Mouse (Mus musculus) gastrocnemius, postnatal 4 days (tissue): ENCODE data around the gene Bbs1. TPM values are rescaled to one million over a fixed set of nuclear protein-coding genes. Genes with fewer than 3 reads are reported as not detected.
A peak's percentile ranks its signal among the peaks of the same experiment; 100 is the strongest.
"Not testable (repeated sequence)": the region's sequence is repeated elsewhere in the genome, so short reads cannot be mapped to it uniquely, and the experiment has no call there.

Experiments
- DNase-seq, 2 experiments: peaks; one replicate each; pipeline ENCODE4 v3.0.0; 2021 to 2022; ENCODE audit warnings: low spot score in 2 of 2, mixed read lengths in 2 of 2
- total RNA-seq, 2 experiments: library from RNA; stranded (reverse); gene quantifications; 2 replicates each; pipeline ENCODE4 v1.2.3; 2021

The Bbs1 gene
- total RNA-seq, 2 experiments from 2014 or later = 3.3 to 4.2 TPM

GRCm38 (mm10) chr19:4889791-4890190 lies 16.6 kb downstream of the Bbs1 start:
- no peak for DNase-seq

DNA sequence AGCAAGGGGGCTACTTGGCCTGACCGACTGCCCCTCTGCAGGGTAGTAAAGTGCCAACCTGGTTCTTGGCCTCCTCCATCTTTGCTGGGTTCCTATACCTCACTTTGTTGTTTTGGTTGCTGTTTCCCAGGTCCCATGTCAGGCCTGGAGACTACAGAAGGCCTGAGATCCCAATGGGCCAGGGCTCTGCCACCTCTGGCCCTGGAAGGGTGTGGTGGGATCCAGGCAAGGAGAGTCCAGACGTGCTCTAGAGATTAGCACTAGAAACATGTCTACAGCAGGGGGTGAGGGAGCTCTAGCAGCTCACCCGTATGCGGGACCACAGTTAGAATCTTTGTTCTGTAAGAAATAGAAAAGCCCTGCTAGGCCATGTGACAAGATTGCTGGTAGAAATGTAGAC lies 22.5 kb downstream of the Bbs1 start:
- DNase-seq = no peak

DNA sequence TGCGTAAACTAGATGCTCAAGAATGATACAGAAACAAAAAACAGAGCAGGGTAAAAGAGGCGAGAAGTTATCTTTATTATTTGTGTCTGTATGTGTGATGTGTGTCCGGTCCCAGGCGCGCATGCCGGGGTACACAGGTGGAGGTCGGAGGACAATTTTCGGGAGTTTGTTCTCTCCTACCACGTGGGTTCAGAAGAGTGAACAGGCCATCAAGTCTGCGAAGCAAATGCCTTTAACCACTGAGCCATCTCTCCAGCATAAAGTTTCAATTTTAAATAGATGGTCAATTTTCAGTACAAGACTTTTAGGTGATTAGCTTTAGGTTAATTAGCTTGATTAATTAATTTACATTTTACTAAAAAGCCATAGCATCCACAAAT lies 27.1 kb downstream of the Bbs1 start:
- DNase-seq = no peak

DNA sequence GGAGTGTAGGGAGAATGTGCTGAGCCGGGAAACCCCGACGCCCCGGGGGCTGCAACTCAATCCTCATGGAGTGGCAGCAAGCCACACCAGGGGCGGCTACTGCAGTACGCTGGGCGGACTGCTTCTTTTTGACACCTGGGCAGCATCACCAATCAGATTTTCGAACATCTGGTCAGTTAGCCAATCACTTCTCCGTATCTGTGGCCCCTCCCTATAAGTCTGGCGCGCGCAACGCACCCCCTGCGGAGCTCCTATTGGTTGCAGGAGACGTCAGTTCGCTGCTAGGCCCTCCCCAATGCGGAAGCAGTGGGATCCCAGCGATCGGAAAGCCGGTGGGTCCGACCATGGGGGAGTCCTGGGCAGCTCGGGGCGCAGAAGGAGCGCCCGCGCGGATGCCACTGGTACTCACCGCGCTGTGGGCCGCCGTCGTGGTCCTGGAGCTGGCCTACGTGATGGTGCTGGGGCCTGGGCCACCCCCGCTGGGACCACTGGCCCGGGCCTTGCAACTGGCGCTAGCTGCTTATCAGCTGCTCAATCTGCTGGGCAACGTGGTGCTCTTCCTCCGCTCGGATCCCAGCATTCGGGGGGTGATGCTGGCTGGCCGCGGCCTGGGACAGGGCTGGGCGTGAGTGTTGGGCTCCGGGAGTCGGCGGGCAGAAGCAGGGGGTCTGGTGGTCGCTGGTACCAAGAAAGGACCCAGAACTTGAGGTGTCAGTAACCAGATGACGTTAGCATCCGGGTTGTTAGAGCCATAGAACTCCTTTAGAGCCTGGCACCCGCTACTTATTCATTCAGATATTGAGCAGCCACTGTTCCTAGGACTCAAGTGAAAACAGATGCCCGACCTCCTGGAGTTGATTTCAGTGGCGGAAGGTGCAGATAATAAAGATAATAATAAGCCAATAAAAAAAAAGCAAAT lies 27.8 kb downstream of the Bbs1 start, which contains the start of gene Zdhhc24:
Zdhhc24 (plus strand) TSS at position 264 of the 919 bp plus-strand sequence.
- DNase-seq = peak; percentile 90 to 94

GRCm38 (mm10) chr19:4877785-4878184 lies 28.6 kb downstream of the Bbs1 start, which contains the start of gene Actn3:
Gene Actn3, minus strand, starts transcription at chr19:4877909.
- peak in 1 of 2 experiments; percentile 41 for DNase-seq

GRCm38 (mm10) chr19:4876755-4877154 lies 29.7 kb downstream of the Bbs1 start:
- no peak for DNase-seq

GRCm38 (mm10) chr19:4876241-4876640 lies 30.2 kb downstream of the Bbs1 start:
- DNase-seq = no peak

DNA sequence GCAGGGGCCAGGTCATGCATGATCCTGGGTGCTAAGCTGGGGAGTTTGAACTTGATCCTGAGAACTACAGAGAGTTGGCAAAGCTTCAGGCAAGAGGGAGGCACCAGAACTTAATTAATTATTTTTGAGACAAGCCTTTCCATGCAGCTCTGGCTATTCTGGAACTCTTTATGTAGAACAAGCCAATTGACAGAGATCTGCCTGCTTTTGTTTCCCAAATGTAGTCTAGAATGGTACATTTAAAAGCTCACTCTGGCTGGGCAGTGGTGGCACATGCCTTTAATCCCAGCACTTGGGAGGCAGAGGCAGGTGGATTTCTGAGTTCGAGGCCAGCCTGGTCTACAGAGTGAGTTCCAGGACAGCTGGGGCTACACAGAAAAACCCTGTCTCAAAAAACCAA lies 31.8 kb downstream of the Bbs1 start:
- not testable (repeated sequence) for DNase-seq

- DNase-seq = no peak
Measured at GRCm38 (mm10) chr19:4865147-4865546, 41.3 kb downstream of the Bbs1 start.

DNA sequence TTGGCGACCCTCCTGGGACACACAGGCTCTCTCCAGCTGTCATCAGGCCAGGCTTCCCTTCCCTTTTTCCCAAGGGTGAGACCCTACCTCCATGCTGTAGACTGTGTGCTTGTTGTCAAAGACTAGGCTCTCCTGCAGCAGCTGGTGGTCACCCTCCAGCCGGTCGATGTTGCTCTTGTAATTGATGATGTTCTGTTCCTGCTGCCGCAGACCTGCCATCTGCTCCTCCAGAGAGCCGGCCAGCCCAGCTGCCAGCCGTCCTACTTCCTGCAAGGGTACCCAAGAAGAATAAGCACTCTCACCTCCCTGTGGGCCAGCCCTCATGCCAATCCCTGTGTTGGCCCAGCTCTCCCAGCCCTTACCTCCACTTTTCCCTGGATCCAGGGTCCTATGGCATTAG lies 43.4 kb downstream of the Bbs1 start:
- no peak for DNase-seq

GRCm38 (mm10) chr19:4859081-4859480 lies 47.3 kb downstream of the Bbs1 start:
- no peak for DNase-seq

DNA sequence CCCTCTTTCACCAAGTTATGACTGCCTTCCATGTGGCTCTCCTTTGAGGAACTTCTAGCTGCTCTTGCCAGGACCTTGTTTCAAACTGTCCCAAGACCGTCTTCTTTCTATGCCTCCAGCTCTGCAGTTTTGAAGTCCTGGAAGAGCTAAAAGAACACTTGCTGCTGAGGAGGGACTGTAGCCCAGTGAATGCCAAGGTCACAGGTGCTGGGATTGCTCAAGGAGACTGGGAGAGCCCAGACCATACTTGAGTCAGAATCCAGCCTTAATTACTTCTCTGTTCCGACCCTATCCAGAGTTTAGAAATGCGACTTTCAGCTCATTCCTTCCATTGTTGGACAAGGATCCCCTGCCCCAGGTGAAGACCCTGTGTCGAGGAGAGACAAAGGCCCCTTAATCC lies 50.5 kb downstream of the Bbs1 start:
- DNase-seq = no peak

DNA sequence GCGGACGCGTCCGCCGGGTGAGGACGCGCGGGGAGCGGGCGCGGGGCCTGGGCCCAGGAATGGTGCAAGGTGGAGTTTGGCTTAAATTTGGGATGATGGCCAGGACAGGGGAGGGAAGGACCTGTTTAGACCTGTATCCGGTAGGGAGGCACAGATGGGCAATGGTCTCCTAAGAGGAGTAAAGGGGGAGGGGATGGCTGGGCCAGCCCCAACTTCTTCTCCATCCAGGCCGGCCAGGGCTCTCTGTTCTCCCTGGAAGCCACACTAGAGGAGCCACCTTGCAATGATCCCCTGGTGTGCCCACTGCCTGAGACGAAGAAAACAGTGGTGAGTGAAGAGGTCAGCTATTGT lies 51.0 kb downstream of the Bbs1 start:
- DNase-seq = no peak

GRCm38 (mm10) chr19:4854552-4855469 lies 51.6 kb downstream of the Bbs1 start, which contains the start of gene Ctsf:
Gene Ctsf, plus strand, starts transcription at chr19:4855130.
- DNase-seq = peak; percentile 70 to 86

DNA sequence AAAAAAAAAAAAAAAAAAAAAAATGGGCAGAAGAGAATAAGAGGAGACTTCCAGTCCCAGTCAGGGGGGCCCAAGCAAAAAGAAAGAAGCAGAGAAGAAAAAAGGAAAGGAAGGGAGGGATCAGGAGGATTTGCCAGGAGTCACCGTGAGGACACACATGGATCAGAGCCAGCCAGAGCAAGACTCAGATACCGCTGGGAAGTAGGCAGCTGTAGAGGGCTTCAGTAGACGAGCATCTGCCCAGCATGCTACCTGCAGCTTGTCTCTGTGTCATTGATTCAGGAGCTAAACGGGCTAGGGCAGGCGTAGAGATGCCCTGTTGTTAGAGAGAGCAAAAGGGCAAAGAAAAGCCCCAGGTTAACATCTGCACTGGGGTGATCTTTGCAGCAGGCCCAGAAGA lies 56.1 kb downstream of the Bbs1 start:
- no peak for DNase-seq

GRCm38 (mm10) chr19:4849800-4850199 lies 56.6 kb downstream of the Bbs1 start:
- no peak for DNase-seq

GRCm38 (mm10) chr19:4847490-4847889 lies 58.9 kb downstream of the Bbs1 start:
- no peak for DNase-seq

DNA sequence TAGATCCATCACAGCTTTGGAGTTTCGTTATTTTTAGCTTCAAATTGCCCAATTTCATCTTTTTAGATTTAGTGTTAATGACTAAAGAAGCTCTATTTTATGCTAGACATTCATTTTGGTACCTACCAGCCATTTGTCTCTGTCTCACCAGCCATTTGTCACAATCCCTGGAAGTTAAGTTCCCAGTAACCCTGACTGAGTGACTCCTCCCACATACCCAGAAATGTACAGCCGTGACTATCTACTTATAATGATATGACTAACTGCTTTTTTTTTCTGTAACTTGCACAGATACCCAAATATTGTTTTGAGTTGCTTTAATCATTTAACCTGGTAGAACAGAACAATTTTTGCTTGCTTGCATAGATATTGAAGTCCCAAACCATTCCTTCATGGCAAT lies 60.6 kb downstream of the Bbs1 start:
- no peak for DNase-seq

- DNase-seq = no peak
Measured at GRCm38 (mm10) chr19:4842611-4843010, 63.8 kb downstream of the Bbs1 start.

- DNase-seq = no peak
Measured at GRCm38 (mm10) chr19:4840848-4841247, 65.6 kb downstream of the Bbs1 start.

DNA sequence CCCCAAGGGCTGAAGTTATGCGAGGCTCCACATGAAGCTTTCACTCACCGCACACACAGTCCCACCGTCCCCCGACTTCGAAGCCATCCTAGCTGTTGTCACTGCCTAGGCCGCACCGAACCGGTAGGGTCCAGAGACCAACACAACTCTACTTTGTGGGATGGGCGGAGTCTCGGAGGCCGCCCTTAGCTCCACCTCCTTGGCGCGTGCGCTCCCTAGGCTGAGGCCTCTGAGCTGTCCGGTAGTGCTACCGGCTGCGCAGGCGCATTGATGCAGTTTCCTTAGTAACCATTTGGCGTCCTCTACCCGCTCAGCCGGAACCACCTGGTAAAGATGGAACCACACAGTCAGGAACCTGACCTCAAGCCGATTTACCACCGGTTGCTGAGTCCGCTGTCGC lies 67.3 kb downstream of the Bbs1 start, which contains the start of the genes Ccs and Ccdc87:
Ccs (minus strand) TSS at position 184 of the 400 bp plus-strand sequence.
Ccdc87 (plus strand) TSS at position 218 of the 400 bp plus-strand sequence.
- peak; percentile 90 to 96 for DNase-seq
